Mouse (Mus musculus) urinary bladder, postnatal 10 days (tissue): Measurements from ENCODE around the gene Nup210l.

Experiments
- DNase-seq: peaks from one replicate; pipeline ENCODE4 v3.0.0; 2022; ENCODE audit warnings: low spot score

Gene Nup210l

GRCm38 (mm10) chr3:90256731-90257530, 153.0 kb downstream of the Nup210l start:
- DNase-seq, result no peak

DNA sequence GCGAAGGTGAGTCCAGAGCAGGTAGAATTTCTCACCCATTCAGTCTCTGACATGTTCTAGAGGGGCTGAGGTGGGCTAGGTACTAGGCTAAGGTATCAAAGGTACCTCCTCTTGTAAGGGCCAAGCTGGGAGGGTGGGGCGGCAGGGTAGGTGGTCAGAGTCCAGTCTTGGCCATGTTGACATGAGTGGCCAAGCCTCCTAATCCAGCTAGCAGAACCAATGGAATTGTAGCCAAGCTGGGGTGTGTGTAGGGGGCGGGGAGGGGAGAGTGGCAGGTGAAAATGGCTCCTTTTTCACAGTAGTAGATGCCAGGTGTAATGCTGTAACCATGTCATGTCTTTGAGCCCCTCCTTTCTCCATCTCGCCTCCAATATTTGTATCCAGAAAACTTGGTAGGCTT, 154.6 kb downstream of the Nup210l start:
- no peak for DNase-seq
